Mouse (Mus musculus) G1E (cell line): ENCODE measurements around the gene Masp1. TPM values are rescaled to one million over a fixed set of nuclear protein-coding genes. Genes with fewer than 3 reads are reported as not detected.

Experiments used
- ATAC-seq: 2 replicates; pipeline ENCODE4 v1.8.0; 2016; ENCODE audit warnings: mild to moderate bottlenecking; ENCODE audit not compliant: insufficient number of reproducible peaks, poor library complexity, low FRiP score, severe bottlenecking; ENCODE audit errors: extremely low read depth
- DNase-seq: peaks from one replicate; pipeline ENCODE4 v3.0.0; 2012; ENCODE audit warnings: low spot score
- H3K27me3 ChIP-seq: 2 replicates; pipeline ENCODE4 v1.6.1; 2012; ENCODE audit warnings: mild to moderate bottlenecking, low read length, inconsistent platforms; ENCODE audit not compliant: insufficient read depth
- H3K36me3 ChIP-seq: replicated peaks from 2 replicates; pipeline ENCODE3; 2012; ENCODE audit warnings: mild to moderate bottlenecking, inconsistent platforms
- H3K4me1 ChIP-seq: 2 replicates; pipeline ENCODE4 v1.6.1; 2012; ENCODE audit warnings: low read depth, low read length, inconsistent platforms, mixed read lengths; ENCODE audit not compliant: insufficient read depth
- H3K4me3 ChIP-seq: 2 replicates; pipeline ENCODE4 v1.5.1; 2012; ENCODE audit warnings: low read depth, mild to moderate bottlenecking, inconsistent platforms, low read length, moderate library complexity, mixed read lengths
- H3K9me3 ChIP-seq: replicated peaks from 2 replicates; pipeline ENCODE4 v1.6.1; 2012; ENCODE audit warnings: inconsistent platforms
- CTCF ChIP-seq: IDR thresholded peaks from 2 replicates; pipeline ENCODE4 v1.5.1; 2012; ENCODE audit warnings: low read depth, low read length, inconsistent platforms, mixed read lengths
- GATA1 ChIP-seq: IDR thresholded peaks from 2 replicates; pipeline ENCODE4 v1.6.1; 2012; ENCODE audit warnings: borderline replicate concordance, low read length, inconsistent platforms, mixed read lengths
- GATA2 ChIP-seq: IDR thresholded peaks from 2 replicates; pipeline ENCODE4 v1.6.1; 2012; ENCODE audit warnings: low read depth, low read length, inconsistent platforms, borderline replicate concordance
- POLR2AphosphoS5 ChIP-seq: IDR thresholded peaks from 2 replicates; pipeline ENCODE4 v1.6.1; 2012; ENCODE audit warnings: low read depth, low read length, inconsistent platforms; ENCODE audit not compliant: insufficient replicate concordance
- TAL1 ChIP-seq: conservative IDR thresholded peaks from 2 replicates; pipeline ENCODE4 v1.6.1; 2012; ENCODE audit warnings: low read depth, low read length, inconsistent platforms, mixed read lengths
- polyA plus RNA-seq: library from polyadenylated mRNA; stranded (reverse); fragments of >175 nt; gene quantifications from 2 replicates; pipeline ENCODE4 v1.2.3, GENCODE M21; 2012
- total RNA-seq, 2 experiments: library from RNA; stranded (forward) in 1 of 2; stranded (reverse) in 1 of 2; fragments of 200-1000 nt in 1 of 2; fragments of >200 nt in 1 of 2; fragmentation: Nextera tagmentation in 1 of 2; gene quantifications; 2 replicates each; pipeline ENCODE4 v1.2.3; 2014 to 2017

Masp1 gene
- total and polyA plus RNA-seq, 3 experiments = 0.27 TPM; not detected in 2

DNA sequence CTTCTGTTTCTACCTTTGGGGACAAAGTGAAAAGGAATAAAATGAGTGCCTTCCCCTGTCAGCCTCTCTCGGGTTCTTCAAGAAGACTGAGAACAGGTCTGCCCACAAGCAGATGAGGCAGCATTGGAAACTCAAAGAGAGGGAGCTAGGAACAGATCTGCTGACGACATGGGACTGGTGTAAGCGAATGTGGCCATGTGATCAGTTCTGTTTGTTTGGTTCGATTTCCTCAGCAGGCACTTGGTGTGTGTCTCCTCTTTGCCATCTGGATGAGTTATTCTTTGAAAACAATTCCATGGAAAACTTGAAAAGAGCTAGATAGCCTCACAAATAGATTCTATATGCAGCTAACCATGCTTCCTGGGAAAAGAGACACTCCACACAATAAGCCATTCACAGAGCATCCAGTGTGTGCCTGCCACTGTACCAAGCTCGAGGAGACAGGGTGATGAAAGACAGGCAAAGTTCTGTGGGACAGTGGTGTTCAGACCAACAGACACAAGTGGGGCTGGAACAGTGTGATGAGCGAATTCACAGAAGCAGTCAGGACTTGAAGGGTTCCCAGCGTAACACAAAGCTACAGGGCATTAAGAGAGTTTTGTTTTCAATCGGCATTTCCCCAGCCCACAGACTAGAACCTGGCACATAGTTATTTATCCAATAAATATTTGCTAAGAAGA lies 24.2 kb downstream of the Masp1 start:
- Histone ChIP-seq H3K9me3 (0 out of 2 replicates have a peak, but pooled peaks cover 3% of the 10 kb centered on the region), H3K4me1 (no peaks in the 10 kb centered on the region), H3K27me3 (no peaks in the 10 kb centered on the region), H3K36me3 (no peaks in the 10 kb centered on the region), H3K4me3 (no peak overlapping the region)
- DNase-seq (no peak), ATAC-seq (no peak)
- TF ChIP-seq TAL1 (no peak), POLR2AphosphoS5 (no peak), GATA2 (no peak), CTCF (no peak), GATA1 (no peak)

DNA sequence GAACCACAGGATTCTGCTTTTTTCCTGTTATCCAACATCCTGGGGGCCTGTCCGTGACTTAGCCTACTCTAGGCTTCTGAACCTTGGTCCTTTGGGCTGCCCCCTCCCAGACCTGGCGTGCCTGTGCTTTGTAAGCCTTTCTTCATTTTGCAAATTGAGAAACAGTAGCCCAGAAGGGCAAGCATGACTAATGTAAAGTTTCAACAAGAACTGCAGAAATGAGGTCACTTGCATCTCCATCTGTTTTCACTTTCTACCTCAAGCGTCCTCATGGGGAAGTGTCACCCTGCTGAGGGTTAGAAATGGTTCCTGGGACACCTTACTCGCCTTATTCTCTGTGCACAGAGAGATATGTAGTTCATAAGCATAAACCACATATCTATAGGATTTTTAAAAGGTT lies 27.8 kb downstream of the Masp1 start:
- H3K4me3 ChIP-seq = no peak overlapping the region
- H3K4me1 ChIP-seq = no peaks in the 10 kb centered on the region
- DNase-seq = no peak
- no peaks in the 10 kb centered on the region for H3K27me3 ChIP-seq
- 0 out of 2 replicates have a peak, but pooled peaks cover 3% of the 10 kb centered on the region for H3K9me3 ChIP-seq
- H3K36me3 ChIP-seq = no peaks in the 10 kb centered on the region
- TF ChIP-seq GATA1 (no peak), POLR2AphosphoS5 (no peak), GATA2 (no peak), CTCF (no peak), TAL1 (no peak)
- no peak for ATAC-seq

DNA sequence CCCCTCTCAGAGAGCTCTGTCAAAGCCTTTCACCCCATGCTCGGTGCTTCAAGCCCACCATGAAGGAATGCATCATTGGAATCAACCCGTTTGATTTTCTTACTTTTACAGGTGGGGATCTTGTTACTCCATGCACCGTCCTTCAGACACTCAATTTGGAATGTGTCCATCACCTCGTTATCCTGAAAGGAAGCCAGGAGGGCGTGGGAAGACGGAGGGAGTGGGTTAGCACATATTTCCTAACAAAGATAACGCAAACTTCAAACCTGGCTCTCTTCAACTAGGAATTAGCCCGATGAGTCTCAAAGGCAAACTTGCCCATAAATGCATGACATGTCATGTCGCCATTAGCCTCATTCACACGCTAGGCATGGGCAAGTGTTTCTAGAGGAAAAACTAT lies 37.3 kb downstream of the Masp1 start:
- TF ChIP-seq GATA2 (no peak), POLR2AphosphoS5 (no peak), CTCF (no peak), GATA1 (no peak), TAL1 (no peak)
- DNase-seq (no peak), ATAC-seq (no peak)
- Histone ChIP-seq H3K36me3 (no peaks in the 10 kb centered on the region), H3K9me3 (peaks cover 6% of the 10 kb centered on the region; the same call in 1 of the 2 replicates), H3K27me3 (no peaks in the 10 kb centered on the region), H3K4me3 (no peak overlapping the region), H3K4me1 (no peaks in the 10 kb centered on the region)

DNA sequence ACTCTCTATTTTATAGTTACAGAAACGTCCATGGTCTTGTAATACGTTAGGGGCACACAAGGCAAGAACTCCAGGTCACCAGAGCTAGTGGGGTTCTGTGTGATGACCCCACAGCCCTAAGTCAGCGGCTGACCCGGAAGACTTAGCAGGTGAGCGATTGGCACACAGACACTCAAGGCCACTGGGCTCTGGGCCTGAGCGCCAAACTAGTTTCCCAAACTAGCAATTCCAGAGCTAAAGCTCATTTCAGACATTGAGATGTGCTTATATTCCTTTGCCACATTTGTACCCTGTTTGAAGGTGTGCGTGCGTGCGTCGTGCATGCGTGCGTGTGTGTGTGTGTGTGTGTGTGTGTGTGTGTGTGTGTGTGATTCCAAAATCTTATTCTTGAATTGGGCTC lies 37.8 kb downstream of the Masp1 start:
- no peak for DNase-seq
- H3K4me3 ChIP-seq = no peak overlapping the region
- TF ChIP-seq GATA2 (no peak), GATA1 (no peak), TAL1 (no peak), CTCF (no peak), POLR2AphosphoS5 (no peak)
- H3K9me3 ChIP-seq = peaks cover 6% of the 10 kb centered on the region; the same call in 1 of the 2 replicates
- no peaks in the 10 kb centered on the region for H3K36me3 ChIP-seq
- H3K27me3 ChIP-seq = no peaks in the 10 kb centered on the region
- no peak for ATAC-seq
- H3K4me1 ChIP-seq = no peaks in the 10 kb centered on the region

DNA sequence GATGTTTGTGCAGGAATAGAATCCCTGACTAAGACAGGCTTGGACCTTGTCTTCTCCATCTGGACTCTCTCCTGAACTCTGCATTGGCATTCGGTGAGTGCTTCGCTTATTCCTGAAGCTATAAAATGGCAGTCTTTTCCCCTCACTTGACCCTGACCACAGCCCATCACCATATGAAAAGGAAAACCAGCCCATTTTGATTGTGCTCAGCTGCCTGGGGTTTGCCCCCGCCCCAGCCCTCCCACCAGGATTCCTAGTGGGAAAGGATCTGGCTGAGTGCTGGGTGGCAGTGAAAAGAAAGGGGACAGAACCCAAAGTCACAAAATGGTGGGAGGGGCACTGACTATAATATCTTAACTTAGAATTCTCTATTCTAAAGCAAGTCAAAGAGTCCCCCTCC lies 38.4 kb downstream of the Masp1 start:
- ATAC-seq (no peak), DNase-seq (no peak)
- Histone ChIP-seq H3K36me3 (no peaks in the 10 kb centered on the region), H3K4me3 (no peak overlapping the region), H3K9me3 (peaks cover 6% of the 10 kb centered on the region; the same call in 1 of the 2 replicates), H3K27me3 (no peaks in the 10 kb centered on the region), H3K4me1 (no peaks in the 10 kb centered on the region)
- TF ChIP-seq CTCF (no peak), TAL1 (no peak), GATA1 (no peak), POLR2AphosphoS5 (no peak), GATA2 (no peak)

DNA sequence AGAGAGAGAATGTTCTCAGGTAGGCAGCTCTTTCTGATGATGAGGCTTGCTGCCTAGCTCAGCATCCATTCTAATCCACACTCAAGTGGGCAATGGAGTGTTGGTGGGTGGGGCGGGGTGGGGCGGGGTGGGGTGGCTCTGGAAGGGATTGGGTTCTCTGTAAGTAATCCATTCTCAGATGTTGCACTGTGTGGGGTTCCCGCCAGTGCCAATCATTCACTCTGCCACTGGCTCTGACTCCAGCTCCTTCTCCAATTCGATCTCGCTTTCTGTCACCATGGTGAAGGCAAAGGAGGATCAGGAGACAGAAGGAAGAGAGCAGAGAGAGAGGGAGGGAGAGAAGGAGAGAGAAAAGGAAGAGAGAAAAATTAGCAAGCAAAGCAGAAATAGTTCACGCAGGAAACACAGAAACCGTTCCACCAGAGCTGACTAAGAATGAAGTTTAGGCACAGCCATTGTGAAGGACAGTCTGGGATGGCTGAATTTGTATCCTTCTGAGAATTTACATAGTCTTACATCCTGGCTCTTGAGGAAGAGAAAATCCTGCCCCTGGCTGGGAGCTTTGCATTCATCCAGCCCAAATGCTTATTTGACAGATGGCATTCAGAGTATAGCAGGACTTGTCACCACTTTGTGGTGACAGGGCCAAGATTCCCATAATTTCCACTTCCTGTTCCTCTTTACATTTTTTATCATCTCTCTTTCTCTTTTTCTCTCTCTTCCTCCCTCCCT lies 40.6 kb downstream of the Masp1 start:
- TF ChIP-seq GATA1 = no peak
- no peak for TF ChIP-seq POLR2AphosphoS5
- TF ChIP-seq TAL1 = no peak
- H3K4me3 ChIP-seq = no peak overlapping the region
- ATAC-seq (no peak), DNase-seq (no peak)
- no peaks in the 10 kb centered on the region for H3K4me1 ChIP-seq
- H3K36me3 ChIP-seq = no peaks in the 10 kb centered on the region
- peaks cover 2% of the 10 kb centered on the region; the same call in 1 of the 2 replicates for H3K9me3 ChIP-seq
- no peaks in the 10 kb centered on the region for H3K27me3 ChIP-seq
